Mouse (Mus musculus): ENCODE measurements around the gene Sez6l. TPM values are rescaled to one million over a fixed set of nuclear protein-coding genes. Genes with fewer than 3 reads are reported as not detected.

Gene Sez6l
- polyA plus RNA-seq, 1 experiment from 2014 or later = 46.3 TPM

DNA sequence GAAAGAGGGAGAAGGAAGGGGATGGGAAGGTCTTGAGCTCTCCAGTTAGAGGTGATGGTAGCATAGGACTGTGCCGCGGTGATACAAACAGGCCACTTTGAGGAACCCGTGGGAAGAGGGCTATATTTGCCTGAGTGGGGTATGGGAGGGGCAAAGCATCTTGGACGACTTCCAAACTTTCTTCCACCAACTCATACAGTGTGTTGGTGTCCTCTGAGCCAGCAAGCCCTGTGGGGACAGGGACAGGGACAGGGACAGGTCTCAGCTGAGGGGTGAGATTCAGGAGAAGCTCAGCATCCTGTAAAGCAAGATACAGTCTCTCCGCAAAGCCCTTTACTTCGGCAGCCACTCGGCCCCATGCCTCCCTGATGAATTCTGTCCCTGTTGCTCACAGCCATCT is 50.5 kb downstream of the Sez6l start:
- ATAC-seq (ENCODE audit: low FRiP score, low read depth) = 0 out of 2 replicates have a peak, but pooled peaks have one; percentile 13
- no peak overlapping the region for H3K4me2 ChIP-seq
- no peaks in the 10 kb centered on the region for H3K9me3 ChIP-seq
- H3K4me1 ChIP-seq (replicated peaks) = peaks cover 61% of the 10 kb centered on the region
- H3K27me3 ChIP-seq = no peaks in the 10 kb centered on the region
- H3K4me3 ChIP-seq = no peak overlapping the region
- H3K27ac ChIP-seq (replicated peaks) = peak overlapping the region; percentile 75
- no peaks in the 10 kb centered on the region for H3K36me3 ChIP-seq
- WGBS = 60% methylated on average over 7 of the region's 7 CpGs
- no peak overlapping the region for H3K9ac ChIP-seq

DNA sequence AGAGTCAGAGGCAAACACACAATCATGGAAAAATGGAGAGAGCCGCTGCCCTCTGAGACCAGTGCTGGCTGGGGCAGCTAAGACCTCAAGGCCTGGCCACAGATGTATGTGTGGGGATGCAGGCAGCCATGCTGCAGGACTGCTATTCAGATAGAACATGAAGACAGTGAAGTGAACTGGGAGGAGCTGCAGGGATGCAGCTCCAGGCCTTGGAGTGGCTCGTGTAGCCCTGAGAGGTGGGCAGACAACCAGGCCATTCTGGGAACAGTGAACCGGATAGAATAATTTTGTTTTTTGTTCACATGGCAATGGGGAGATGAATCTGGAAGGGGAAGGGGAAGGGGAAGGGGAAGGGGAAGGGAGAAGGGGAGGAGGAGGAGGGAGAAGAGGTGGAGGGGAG is 51.0 kb downstream of the Sez6l start:
- ATAC-seq (ENCODE audit: low FRiP score, low read depth) = no peak
- H3K4me3 ChIP-seq = no peak overlapping the region
- H3K4me2 ChIP-seq = no peak overlapping the region
- peaks cover 62% of the 10 kb centered on the region for H3K4me1 ChIP-seq (replicated peaks)
- H3K9ac ChIP-seq = no peak overlapping the region
- no peaks in the 10 kb centered on the region for H3K36me3 ChIP-seq
- H3K9me3 ChIP-seq = no peaks in the 10 kb centered on the region
- 67% methylated on average over 3 of the region's 3 CpGs for whole genome bisulfite sequencing
- H3K27me3 ChIP-seq = no peaks in the 10 kb centered on the region
- H3K27ac ChIP-seq (replicated peaks) = no peak overlapping the region; the same call in 1 of the 2 replicates

DNA sequence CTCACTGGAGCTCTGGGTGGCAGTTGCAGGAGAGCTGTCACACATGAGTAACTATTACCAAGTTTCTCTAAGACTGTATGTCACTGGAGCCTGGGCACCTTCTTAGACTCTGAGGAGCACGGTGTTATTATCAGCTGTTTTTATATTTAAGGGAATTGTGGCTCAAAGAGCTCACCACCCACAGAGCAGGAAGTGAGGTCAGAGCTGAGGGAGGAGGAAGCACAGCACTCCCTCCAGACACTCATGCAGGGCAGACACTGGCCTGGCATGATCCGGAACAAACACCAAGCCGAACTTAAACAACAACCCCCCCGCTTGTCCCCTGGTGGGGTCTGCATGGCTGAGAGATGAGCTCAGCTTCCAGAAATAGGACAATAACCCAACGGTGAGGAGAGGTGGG is 51.7 kb downstream of the Sez6l start:
- ATAC-seq (ENCODE audit: low FRiP score, low read depth) = no peak
- Histone ChIP-seq H3K36me3 (no peaks in the 10 kb centered on the region), H3K4me2 (no peak overlapping the region), H3K4me3 (no peak overlapping the region), H3K27me3 (no peaks in the 10 kb centered on the region), H3K4me1 (replicated peaks) (peaks cover 63% of the 10 kb centered on the region), H3K9ac (no peak overlapping the region), H3K27ac (replicated peaks) (no peak overlapping the region), H3K9me3 (no peaks in the 10 kb centered on the region)
- WGBS = 73% methylated on average over 5 of the region's 5 CpGs

DNA sequence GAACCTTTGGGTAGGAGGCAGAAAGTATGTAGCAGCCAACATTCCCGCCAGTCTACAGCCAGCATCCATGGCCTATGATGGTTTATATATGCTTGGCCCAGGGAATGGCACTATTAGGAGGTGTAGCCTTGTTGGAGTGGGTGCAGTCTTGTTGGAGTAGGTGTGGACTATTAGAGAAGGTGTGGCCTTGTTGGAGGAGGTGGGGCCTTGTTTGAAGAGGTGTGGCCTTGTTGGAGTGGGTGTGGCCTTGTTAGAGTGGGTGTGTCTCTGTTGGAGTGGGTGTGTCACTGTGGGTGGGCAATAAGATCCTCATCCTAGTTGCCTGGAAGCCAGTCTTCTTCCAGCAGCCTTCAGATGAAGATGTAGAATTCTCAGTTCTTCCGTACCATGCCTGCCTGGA is 53.2 kb downstream of the Sez6l start:
- Histone ChIP-seq H3K36me3 (no peaks in the 10 kb centered on the region), H3K27ac (replicated peaks) (no peak overlapping the region), H3K4me2 (no peak overlapping the region), H3K4me3 (no peak overlapping the region), H3K27me3 (no peaks in the 10 kb centered on the region), H3K4me1 (replicated peaks) (peaks cover 67% of the 10 kb centered on the region), H3K9ac (no peak overlapping the region), H3K9me3 (no peaks in the 10 kb centered on the region)
- ATAC-seq (ENCODE audit: low FRiP score, low read depth) = no peak
- WGBS = 92% methylated on average over 2 of the region's 2 CpGs

DNA sequence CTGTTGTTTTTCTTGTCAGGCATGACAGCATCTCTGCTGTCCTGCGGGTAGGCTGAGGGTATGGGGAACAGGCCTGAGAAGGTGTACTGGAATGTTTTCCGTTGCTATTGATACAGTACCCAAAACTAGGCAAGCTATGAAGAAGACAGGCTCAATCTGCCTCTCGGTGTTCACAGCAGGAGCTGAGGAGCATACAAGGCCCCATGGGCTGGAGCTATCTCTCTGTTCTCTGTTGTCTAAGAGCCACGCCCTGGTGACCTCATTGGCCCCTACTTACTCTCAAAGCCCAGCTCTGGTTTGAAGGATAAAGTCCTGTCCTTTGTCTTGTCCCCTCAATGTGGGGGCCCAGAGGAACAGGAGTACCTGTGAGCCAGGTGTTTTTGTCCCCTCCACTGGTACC is 53.7 kb downstream of the Sez6l start:
- no peaks in the 10 kb centered on the region for H3K36me3 ChIP-seq
- no peaks in the 10 kb centered on the region for H3K27me3 ChIP-seq
- WGBS = 82% methylated on average over 4 of the region's 4 CpGs
- no peak overlapping the region for H3K9ac ChIP-seq
- H3K9me3 ChIP-seq = no peaks in the 10 kb centered on the region
- no peak overlapping the region for H3K27ac ChIP-seq (replicated peaks)
- H3K4me3 ChIP-seq = no peak overlapping the region
- H3K4me1 ChIP-seq (replicated peaks) = peaks cover 66% of the 10 kb centered on the region
- no peak for ATAC-seq (ENCODE audit: low FRiP score, low read depth)
- H3K4me2 ChIP-seq = no peak overlapping the region

DNA sequence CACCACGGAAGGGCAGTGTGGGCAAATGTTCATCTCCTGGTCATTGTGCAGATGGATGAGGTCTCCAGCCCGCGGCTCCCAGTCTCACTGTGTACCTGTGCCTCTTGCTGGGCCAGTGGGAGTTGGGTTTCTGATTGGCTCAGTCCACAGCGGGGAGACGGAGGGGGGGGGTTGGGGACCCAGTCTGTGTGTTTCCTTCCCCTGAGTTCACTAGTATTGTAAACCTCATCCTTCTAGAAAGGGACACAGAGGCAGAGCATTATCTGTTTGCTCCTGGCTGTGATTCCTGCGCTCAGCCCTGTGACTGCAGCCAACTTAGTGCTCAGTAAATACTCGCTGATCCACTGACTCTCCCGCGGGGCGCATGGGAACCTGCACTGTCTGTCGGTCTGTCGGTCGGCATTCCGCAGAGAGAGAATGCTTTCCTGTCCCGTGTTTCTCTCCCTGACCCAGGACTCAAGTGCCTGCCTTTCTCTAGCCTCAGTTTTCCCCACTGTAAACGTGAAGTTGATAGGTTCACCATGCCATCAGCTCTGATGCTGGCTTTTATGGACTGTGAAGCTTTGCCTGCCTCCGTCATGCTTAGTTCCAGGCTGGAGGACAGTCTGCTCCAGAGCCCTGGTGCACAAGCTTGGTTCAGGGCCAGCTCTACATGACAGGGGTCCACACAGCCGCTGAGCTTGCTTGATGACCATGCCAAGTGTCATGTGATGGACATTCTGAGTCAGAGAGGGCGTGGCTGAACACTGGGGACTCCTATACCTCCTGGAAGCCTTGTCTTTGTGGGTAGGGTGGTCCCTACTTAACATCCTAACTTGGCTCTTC is 55.1 kb downstream of the Sez6l start:
- Histone ChIP-seq H3K4me2 (peak overlapping the region; percentile 14; the same call in 1 of the 2 replicates), H3K9ac (0 out of 2 replicates have a peak overlapping the region, but pooled peaks have one; percentile 12), H3K27ac (replicated peaks) (peak overlapping the region; percentile 41; the same call in 1 of the 2 replicates), H3K36me3 (no peaks in the 10 kb centered on the region), H3K9me3 (no peaks in the 10 kb centered on the region), H3K27me3 (no peaks in the 10 kb centered on the region), H3K4me3 (no peak overlapping the region), H3K4me1 (replicated peaks) (peaks cover 60% of the 10 kb centered on the region)
- ATAC-seq (ENCODE audit: low FRiP score, low read depth) = 0 out of 2 replicates have a peak, but pooled peaks have one; percentile 9
- WGBS = 10% methylated on average over 19 of the region's 19 CpGs

DNA sequence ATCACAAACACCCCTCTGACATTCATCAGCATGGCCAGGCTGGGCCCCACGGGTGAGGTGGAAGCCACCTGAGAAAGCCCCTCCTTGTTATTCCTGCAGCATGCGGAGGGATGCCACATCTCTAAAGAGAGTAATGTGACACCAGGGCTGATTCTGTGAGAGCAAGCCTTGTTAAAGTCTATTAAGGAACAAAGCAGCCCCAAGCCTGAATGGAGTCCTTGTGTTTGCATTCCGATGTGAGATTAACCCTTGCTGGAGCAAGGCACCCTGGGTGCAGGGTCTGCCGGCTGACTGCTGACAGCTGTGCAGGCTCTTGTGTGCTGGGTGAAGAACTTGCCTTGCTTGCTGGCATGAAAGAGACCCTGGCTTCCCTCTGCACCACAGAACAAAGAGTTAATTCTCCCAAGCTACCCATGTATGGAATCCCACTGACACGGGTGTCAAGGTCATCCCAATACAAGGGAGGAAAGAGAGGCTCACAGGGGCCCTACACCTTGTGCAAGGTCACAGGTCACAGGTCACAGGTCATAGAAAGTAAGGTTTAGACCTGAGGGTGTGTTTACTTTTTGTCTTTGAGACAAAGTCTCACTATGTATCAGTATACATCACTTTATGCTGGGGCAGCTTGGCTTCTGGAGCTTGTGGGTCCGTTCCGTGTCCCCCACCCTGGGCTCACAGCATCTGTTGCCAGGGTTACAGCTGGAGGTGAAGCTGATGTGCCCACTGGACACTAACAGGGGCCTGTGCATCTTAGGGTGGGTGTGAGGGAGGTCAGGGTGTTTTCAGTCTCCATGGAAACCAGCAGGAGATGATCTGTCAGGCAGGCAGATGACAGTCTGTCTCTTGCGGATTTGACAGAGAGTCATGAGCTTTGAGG is 55.9 kb downstream of the Sez6l start:
- H3K27ac ChIP-seq (replicated peaks) = peak overlapping the region; percentile 44

DNA sequence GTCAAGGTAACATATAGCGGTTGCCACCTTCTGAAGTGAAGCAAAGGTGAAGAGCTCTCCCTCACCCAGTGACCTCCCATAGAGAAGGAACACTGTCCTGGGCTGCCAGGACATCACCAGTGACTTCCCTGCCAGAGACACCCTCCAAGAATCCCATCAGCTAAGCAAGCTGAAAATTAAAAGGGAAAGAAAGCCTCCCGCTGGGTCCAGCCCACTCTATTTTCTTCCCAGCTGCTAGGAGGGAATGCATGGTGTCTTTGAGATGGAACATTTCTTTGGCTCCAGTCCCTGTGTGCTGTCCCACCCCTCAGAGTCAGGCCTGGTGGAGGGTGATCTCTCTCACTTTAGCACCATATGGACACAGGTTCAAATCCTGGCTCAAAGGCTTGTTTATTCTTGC is 58.2 kb downstream of the Sez6l start:
- Histone ChIP-seq H3K9ac (no peak overlapping the region), H3K36me3 (no peaks in the 10 kb centered on the region), H3K27ac (replicated peaks) (0 out of 2 replicates have a peak overlapping the region, but pooled peaks have one; percentile 6), H3K4me1 (replicated peaks) (peaks cover 51% of the 10 kb centered on the region), H3K4me2 (no peak overlapping the region), H3K4me3 (no peak overlapping the region), H3K9me3 (no peaks in the 10 kb centered on the region), H3K27me3 (no peaks in the 10 kb centered on the region)
- no peak for ATAC-seq (ENCODE audit: low FRiP score, low read depth)
- 59% methylated on average over 2 of the region's 2 CpGs for WGBS

More for the DNA sequence above, 55.9 kb downstream of the Sez6l start:
- no peaks in the 10 kb centered on the region for H3K36me3 ChIP-seq
- peak overlapping the region; percentile 14; the same call in 1 of the 2 replicates for H3K4me2 ChIP-seq
- ATAC-seq (ENCODE audit: low FRiP score, low read depth) = peak; percentile 47; the same call in 1 of the 2 replicates
- H3K4me1 ChIP-seq (replicated peaks) = peaks cover 54% of the 10 kb centered on the region
- H3K27me3 ChIP-seq = no peaks in the 10 kb centered on the region
- H3K4me3 ChIP-seq = no peak overlapping the region
- no peak overlapping the region for H3K9ac ChIP-seq
- 7% methylated on average over 8 of the region's 8 CpGs for WGBS
- no peaks in the 10 kb centered on the region for H3K9me3 ChIP-seq

DNA sequence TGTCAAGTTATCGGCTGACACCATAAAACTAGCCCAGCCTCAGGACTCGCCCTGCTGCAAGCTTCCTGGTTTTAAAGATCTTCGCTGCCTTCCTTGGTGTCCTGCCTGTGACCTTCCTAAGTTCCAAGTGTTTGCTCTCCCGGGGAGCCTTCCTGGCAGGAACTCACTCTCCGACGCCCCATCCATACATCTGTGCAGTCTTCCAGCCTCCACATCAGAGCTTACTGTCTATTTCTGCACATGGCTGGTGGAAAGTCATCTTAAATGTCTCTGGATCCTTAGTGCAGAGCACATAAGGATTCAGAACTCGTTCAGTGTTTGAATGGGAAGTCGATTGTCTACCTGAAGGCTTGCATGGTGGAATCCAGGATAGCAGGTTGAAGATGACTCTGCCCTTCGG is 59.5 kb downstream of the Sez6l start:
- H3K36me3 ChIP-seq = no peaks in the 10 kb centered on the region
- no peak overlapping the region for H3K9ac ChIP-seq
- peaks cover 59% of the 10 kb centered on the region for H3K4me1 ChIP-seq (replicated peaks)
- no peak overlapping the region for H3K4me2 ChIP-seq
- 89% methylated on average over 9 of the region's 9 CpGs for WGBS
- no peak overlapping the region for H3K27ac ChIP-seq (replicated peaks)
- no peaks in the 10 kb centered on the region for H3K9me3 ChIP-seq
- no peak for ATAC-seq (ENCODE audit: low FRiP score, low read depth)
- H3K4me3 ChIP-seq = no peak overlapping the region
- no peaks in the 10 kb centered on the region for H3K27me3 ChIP-seq

DNA sequence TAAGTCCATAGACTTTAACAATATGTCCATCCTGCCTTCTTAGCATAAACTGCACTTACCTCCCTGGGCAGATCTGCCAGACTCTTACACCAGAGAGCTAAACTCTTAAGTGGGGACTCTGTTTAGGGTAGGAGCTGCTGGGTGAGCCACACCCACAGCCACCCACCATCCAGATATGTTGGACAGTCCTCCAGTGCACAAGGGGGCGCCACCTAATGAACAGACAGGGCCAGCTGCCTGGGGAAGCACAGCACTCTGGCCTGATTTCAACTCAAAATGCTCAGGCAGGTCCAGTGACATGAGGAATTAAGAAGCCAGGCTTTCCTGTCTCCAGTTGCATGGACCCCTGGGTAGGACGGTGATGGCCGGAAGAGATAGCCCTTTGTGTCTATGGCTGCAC is 60.5 kb downstream of the Sez6l start:
- no peak for ATAC-seq (ENCODE audit: low FRiP score, low read depth)
- Histone ChIP-seq H3K27ac (replicated peaks) (no peak overlapping the region), H3K4me1 (replicated peaks) (peaks cover 51% of the 10 kb centered on the region), H3K4me2 (no peak overlapping the region), H3K9me3 (no peaks in the 10 kb centered on the region), H3K4me3 (no peak overlapping the region), H3K9ac (no peak overlapping the region), H3K27me3 (no peaks in the 10 kb centered on the region), H3K36me3 (no peaks in the 10 kb centered on the region)
- 94% methylated on average over 3 of the region's 3 CpGs for WGBS

DNA sequence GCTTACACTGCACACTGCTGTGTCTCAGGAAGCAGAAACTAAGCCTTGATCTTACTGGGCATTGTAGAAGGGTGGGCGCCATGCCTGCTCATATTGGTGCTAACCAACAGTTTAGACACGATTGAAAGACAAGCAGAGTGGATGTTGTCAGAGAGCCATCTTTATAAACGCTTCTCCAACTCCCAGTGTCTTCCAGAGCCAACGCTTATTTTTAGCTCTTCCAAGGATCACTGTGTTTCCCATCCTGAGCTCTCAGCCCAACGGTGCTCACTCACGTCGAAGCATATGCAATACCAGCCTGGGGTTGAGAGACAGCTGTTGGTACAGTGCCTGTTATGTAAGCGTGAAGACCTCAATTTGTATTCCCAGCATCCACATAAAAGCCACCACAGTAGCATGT is 66.6 kb downstream of the Sez6l start:
- H3K4me1 ChIP-seq (replicated peaks) = peaks cover 32% of the 10 kb centered on the region
- no peak for ATAC-seq (ENCODE audit: low FRiP score, low read depth)
- H3K36me3 ChIP-seq = no peaks in the 10 kb centered on the region
- no peaks in the 10 kb centered on the region for H3K27me3 ChIP-seq
- no peaks in the 10 kb centered on the region for H3K9me3 ChIP-seq
- 70% methylated on average over 8 of the region's 8 CpGs for WGBS
- no peak overlapping the region for H3K27ac ChIP-seq (replicated peaks)
- no peak overlapping the region for H3K4me2 ChIP-seq
- no peak overlapping the region for H3K4me3 ChIP-seq
- H3K9ac ChIP-seq = no peak overlapping the region

DNA sequence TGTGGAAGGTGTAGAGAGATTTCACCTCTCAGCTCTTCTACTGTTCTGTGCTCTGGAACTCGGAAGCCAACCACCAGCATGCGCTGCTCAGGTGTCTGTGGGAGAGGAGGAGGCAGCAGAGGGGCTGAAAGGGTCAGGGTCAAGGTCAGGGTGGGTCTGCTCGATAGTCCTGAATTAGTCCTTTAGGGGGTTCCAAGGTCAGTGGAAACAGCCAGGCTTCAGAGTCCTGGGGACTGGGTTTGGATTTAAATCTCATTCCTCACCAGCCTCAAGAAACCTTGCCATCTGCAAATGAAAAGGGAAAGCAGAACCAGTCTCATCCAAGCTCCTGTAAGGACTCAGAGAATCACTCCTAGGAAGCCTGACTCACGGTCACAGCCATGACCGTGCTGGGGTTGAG is 67.1 kb downstream of the Sez6l start:
- WGBS = 85% methylated on average over 5 of the region's 5 CpGs
- no peak for ATAC-seq (ENCODE audit: low FRiP score, low read depth)
- Histone ChIP-seq H3K9me3 (no peaks in the 10 kb centered on the region), H3K27ac (replicated peaks) (no peak overlapping the region), H3K9ac (no peak overlapping the region), H3K4me1 (replicated peaks) (peaks cover 29% of the 10 kb centered on the region), H3K36me3 (no peaks in the 10 kb centered on the region), H3K4me3 (no peak overlapping the region), H3K27me3 (no peaks in the 10 kb centered on the region), H3K4me2 (no peak overlapping the region)

Measured in hindbrain, embryonic 15.5 days (tissue).